Mouse (Mus musculus) stomach, postnatal 0 days (tissue): Measurements from ENCODE around the gene Dpp9.
A peak's percentile ranks its signal among the peaks of the same experiment; 100 is the strongest.

ENCODE experiments used
- CTCF ChIP-seq: IDR thresholded peaks from 2 replicates; pipeline ENCODE4 v1.5.1; 2016; ENCODE audit warnings: antibody characterized with exemption, low read depth, mild to moderate bottlenecking, moderate library complexity
- EP300 ChIP-seq: optimal IDR thresholded peaks from 2 replicates; pipeline ENCODE3; 2016; ENCODE audit warnings: antibody characterized with exemption

GRCm38 (mm10) chr17:56196860-56197259 lies 21.8 kb downstream of the Dpp9 start:
- TF ChIP-seq EP300 = no peak
- peak; percentile 72 for TF ChIP-seq CTCF
